Mouse (Mus musculus): Measurements from ENCODE around the gene Nccrp1. TPM values are rescaled to one million over a fixed set of nuclear protein-coding genes. Genes with fewer than 3 reads are reported as not detected.

Gene Nccrp1
- 0.08 TPM in 1 of 2 replicates, not detected in the other for polyA plus RNA-seq (2012; rRNA removed)

DNA sequence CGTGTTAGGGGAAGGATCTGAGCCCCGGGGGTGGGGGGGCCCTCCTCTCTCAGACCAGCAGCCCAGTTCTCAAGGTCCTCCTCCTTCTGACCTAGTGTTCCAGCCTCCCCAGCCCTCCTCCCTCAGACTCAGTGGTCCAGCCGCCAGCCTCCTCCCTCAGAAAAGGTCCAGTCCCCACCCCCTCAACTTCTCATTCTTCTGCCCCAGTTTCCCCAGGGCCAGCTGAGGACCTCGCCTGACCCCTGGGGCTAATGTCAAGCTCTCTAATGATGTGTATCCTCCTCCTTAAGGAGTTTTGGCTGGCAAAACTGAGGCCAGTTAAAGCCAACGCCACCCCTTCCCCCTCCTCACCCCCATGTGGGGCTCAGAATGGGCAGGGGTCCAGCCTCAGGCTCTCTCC lies at the start of gene Nccrp1:
TSS of gene Nccrp1 (minus strand) at position 101 of the 400 bp plus-strand sequence.

DNA sequence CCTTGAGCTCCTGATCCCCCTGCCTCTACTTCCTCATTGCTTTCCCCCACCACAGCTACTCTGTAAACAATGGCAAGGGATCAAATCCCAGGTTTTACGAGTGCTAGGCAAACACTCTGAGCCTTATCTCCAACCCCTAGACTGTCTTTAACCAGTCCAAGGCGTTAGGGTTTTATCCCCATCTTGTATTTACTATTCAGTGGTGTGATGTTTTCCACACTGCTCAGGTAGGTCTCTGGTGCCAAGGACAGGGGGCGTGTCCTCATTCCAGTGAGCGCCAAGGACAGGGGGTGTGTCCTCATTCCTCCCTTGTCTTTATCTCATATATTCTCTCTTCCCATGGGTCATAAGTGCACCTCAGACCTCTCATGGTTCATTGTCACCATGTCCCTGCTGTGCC lies 6.5 kb downstream of the Nccrp1 start, which contains the start of gene Sycn:
TSS of gene Sycn (plus strand) at position 360 of the 400 bp plus-strand sequence.

DNA sequence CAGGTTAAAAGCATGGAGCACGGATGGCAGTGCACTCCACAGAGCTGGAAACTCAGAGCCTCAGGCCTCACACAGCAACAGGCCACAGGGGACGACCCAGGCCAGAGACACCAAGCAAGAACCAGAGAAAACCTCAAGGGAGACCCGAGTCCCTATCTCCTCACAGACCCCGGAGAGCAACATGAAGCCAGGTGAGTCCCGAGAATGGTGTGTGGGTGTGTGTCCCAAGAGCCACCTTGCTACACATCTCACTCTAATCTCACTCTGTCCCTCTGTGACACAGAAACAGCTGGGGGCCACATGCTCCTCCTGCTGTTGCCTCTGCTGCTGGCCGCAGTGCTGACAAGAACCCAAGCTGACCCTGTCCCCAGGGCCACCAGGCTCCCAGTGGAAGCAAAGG lies 24.5 kb downstream of the Nccrp1 start, which contains the start of gene Ifnl3:
TSS of gene Ifnl3 (plus strand) at position 301 of the 400 bp plus-strand sequence.

DNA sequence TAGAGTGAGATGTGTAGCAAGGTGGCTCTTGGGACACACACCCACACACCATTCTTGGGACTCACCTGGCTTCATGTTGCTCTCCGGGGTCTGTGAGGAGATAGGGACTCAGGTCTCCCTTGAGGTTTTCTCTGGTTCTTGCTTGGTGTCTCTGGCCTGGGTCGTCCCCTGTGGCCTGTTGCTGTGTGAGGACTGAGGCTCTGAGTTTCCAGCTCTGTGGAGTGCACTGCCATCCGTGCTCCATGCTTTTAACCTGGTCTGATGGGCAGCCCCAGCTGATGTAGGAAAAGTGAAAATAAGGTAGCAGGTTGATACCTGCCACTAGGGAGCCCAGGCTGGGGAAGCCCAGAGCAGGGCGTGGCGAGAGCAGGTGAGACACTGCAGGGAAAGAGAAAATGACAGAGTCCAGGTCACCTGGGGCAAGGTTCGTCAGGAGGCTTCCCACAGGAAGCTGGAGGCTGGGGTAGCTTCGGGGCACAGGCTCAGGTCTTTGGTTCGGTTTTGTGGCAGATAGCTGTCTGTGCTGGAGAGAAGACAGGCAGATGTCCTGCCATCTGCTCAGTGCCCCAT lies 36.6 kb downstream of the Nccrp1 start, which contains the start of gene Ifnl2:
TSS of gene Ifnl2 (minus strand) at position 51 of the 570 bp plus-strand sequence.

Other genes starting within 250 kb of the Nccrp1 start
- gene Dll3, start 245.0 kb downstream of the Nccrp1 start, polyA plus RNA-seq (2012; rRNA removed): 0.38 and 0.45 TPM in 2 replicates
- 104 and 109 TPM in 2 replicates for gene Timm50, start 235.2 kb downstream of the Nccrp1 start, polyA plus RNA-seq (2012; rRNA removed)
- 140 and 172 TPM in 2 replicates for gene Supt5, start 208.5 kb downstream of the Nccrp1 start, polyA plus RNA-seq (2012; rRNA removed)
- 1,842 and 2,300 TPM in 2 replicates for gene Rps16, start 196.6 kb downstream of the Nccrp1 start, polyA plus RNA-seq (2012; rRNA removed)
- 48.3 and 50.7 TPM in 2 replicates for gene Plekhg2, start 174.7 kb downstream of the Nccrp1 start, polyA plus RNA-seq (2012; rRNA removed)
- gene Zfp36, start 167.0 kb downstream of the Nccrp1 start, polyA plus RNA-seq (2012; rRNA removed): 50.2 and 54.2 TPM in 2 replicates
- gene Med29, start 154.5 kb downstream of the Nccrp1 start, polyA plus RNA-seq (2012; rRNA removed): 93.8 and 104 TPM in 2 replicates
- 118 and 195 TPM in 2 replicates for gene Paf1, start 154.3 kb downstream of the Nccrp1 start, polyA plus RNA-seq (2012; rRNA removed)
- gene Gmfg, start 109.8 kb downstream of the Nccrp1 start, polyA plus RNA-seq (2012; rRNA removed): 2.0 and 2.8 TPM in 2 replicates
- 38.7 and 38.9 TPM in 2 replicates for gene Lrfn1, start 95.3 kb downstream of the Nccrp1 start, polyA plus RNA-seq (2012; rRNA removed)
- not detected in 2 replicates for gene Ifnl2, start 36.8 kb downstream of the Nccrp1 start, polyA plus RNA-seq (2012; rRNA removed)
- not detected in 2 replicates for gene Ifnl3, start 24.4 kb downstream of the Nccrp1 start, polyA plus RNA-seq (2012; rRNA removed)
- 0.73 and 4.9 TPM in 2 replicates for gene Sycn, start 6.4 kb downstream of the Nccrp1 start, polyA plus RNA-seq (2012; rRNA removed)
- gene Samd4b, start 50.9 kb upstream of the Nccrp1 start, polyA plus RNA-seq (2012; rRNA removed): 155 and 181 TPM in 2 replicates
- 63.5 and 68.3 TPM in 2 replicates for gene Pak4, start 50.9 kb upstream of the Nccrp1 start, polyA plus RNA-seq (2012; rRNA removed)
- gene Acp7, start 84.1 kb upstream of the Nccrp1 start, polyA plus RNA-seq (2012; rRNA removed): 1.6 and 1.8 TPM in 2 replicates
- 29.2 and 37.0 TPM in 2 replicates for gene Fbxo27, start 145.6 kb upstream of the Nccrp1 start, polyA plus RNA-seq (2012; rRNA removed)
- gene Fbxo17, start 169.6 kb upstream of the Nccrp1 start, polyA plus RNA-seq (2012; rRNA removed): 18.7 and 28.0 TPM in 2 replicates
- gene Mrps12, start 194.6 kb upstream of the Nccrp1 start, polyA plus RNA-seq (2012; rRNA removed): 105 and 112 TPM in 2 replicates
- gene Sars2, start 194.7 kb upstream of the Nccrp1 start, polyA plus RNA-seq (2012; rRNA removed): 25.8 and 31.4 TPM in 2 replicates
- gene Ccer2, start 208.9 kb upstream of the Nccrp1 start, polyA plus RNA-seq (2012; rRNA removed): not detected in 2 replicates
- 78.6 and 92.9 TPM in 2 replicates for gene Sirt2, start 219.5 kb upstream of the Nccrp1 start, polyA plus RNA-seq (2012; rRNA removed)
- 56.1 and 60.3 TPM in 2 replicates for gene Nfkbib, start 220.3 kb upstream of the Nccrp1 start, polyA plus RNA-seq (2012; rRNA removed)
- gene Rinl, start 241.7 kb upstream of the Nccrp1 start, polyA plus RNA-seq (2012; rRNA removed): 2.7 and 2.8 TPM in 2 replicates